Mouse (Mus musculus) midbrain, postnatal 0 days (tissue): Measurements from ENCODE around the gene Maml3. TPM values are rescaled to one million over a fixed set of nuclear protein-coding genes. Genes with fewer than 3 reads are reported as not detected.

Source experiments
- ATAC-seq: fragments of 200-750 bp; cut with Nextera tagmentation; 2 replicates; pipeline ENCODE4 v1.8.0; 2017; ENCODE audit warnings: moderate number of reproducible peaks, mild to moderate bottlenecking, moderate TSS enrichment, moderate library complexity; ENCODE audit not compliant: low FRiP score
- DNase-seq: peaks from one replicate; pipeline ENCODE4 v3.0.0-alpha.2; 2015; ENCODE audit warnings: low spot score
- H3K27ac ChIP-seq: fragments of 300-500 bp; sonication (generic); 2 replicates; pipeline ENCODE4 v1.5.1; 2014; ENCODE audit warnings: low read depth, mild to moderate bottlenecking, low read length, mixed read lengths
- H3K27me3 ChIP-seq: fragments of 300-500 bp; sonication (generic); 2 replicates; pipeline ENCODE4 v1.6.1; 2014; ENCODE audit warnings: low read length, control low read depth, mixed read lengths; ENCODE audit not compliant: insufficient read depth
- H3K36me3 ChIP-seq: fragments of 300-500 bp; sonication (generic); 2 replicates; pipeline ENCODE4 v1.6.1; 2014; ENCODE audit warnings: low read length, control low read depth, mixed read lengths; ENCODE audit not compliant: insufficient read depth
- H3K4me1 ChIP-seq: fragments of 300-500 bp; sonication (generic); 2 replicates; pipeline ENCODE4 v1.6.1; 2014; ENCODE audit warnings: mild to moderate bottlenecking, control low read depth, antibody characterized with exemption, low read length, mixed read lengths; ENCODE audit not compliant: insufficient read depth
- H3K4me2 ChIP-seq: fragments of 300-500 bp; sonication (generic); 2 replicates; pipeline ENCODE4 v1.6.1; 2014; ENCODE audit warnings: low read depth, mild to moderate bottlenecking, low read length, mixed read lengths; ENCODE audit not compliant: poor library complexity, severe bottlenecking
- H3K4me3 ChIP-seq: fragments of 300-500 bp; sonication (generic); 2 replicates; pipeline ENCODE4 v1.5.1; 2014; ENCODE audit warnings: low read depth, mild to moderate bottlenecking, low read length, moderate library complexity
- H3K9ac ChIP-seq: fragments of 300-500 bp; sonication (generic); replicated peaks from 2 replicates; pipeline ENCODE4 v1.6.1; 2014; ENCODE audit warnings: mild to moderate bottlenecking, low read length, moderate library complexity, mixed read lengths; ENCODE audit not compliant: poor library complexity, severe bottlenecking
- H3K9me3 ChIP-seq: fragments of 300-500 bp; sonication (generic); 2 replicates; pipeline ENCODE4 v1.6.1; 2016; ENCODE audit warnings: low read length, control low read depth
- CTCF ChIP-seq: IDR thresholded peaks from 2 replicates; pipeline ENCODE4 v1.5.1; 2016; ENCODE audit warnings: antibody characterized with exemption, mild to moderate bottlenecking
- WGBS: fragments of 180-500 bp; shearing (Covaris S2); extraction: QIAGEN DNeasy Blood & Tissue Kit; methylation state at CpG from one replicate; pipeline ENCODE4 v1.1.7; 2014; 5-methylcytosine and 5-hydroxymethylcytosine counted together
- polyA plus RNA-seq: library from polyadenylated mRNA; unstranded; fragments of >200 nt; fragmentation: Nextera tagmentation; extraction: Ambion mirVana; gene quantifications from 2 replicates; pipeline ENCODE4 v1.2.1, GENCODE M21; 2015
- total RNA-seq: library from RNA; depleted of rRNA; stranded (reverse); fragments of >200 nt; gene quantifications from 2 replicates; pipeline ENCODE4 v1.2.3, GENCODE M21; 2014

Gene Maml3
- total and polyA plus RNA-seq, 2 experiments from 2014 or later, result 3.9 to 20.2 TPM

DNA sequence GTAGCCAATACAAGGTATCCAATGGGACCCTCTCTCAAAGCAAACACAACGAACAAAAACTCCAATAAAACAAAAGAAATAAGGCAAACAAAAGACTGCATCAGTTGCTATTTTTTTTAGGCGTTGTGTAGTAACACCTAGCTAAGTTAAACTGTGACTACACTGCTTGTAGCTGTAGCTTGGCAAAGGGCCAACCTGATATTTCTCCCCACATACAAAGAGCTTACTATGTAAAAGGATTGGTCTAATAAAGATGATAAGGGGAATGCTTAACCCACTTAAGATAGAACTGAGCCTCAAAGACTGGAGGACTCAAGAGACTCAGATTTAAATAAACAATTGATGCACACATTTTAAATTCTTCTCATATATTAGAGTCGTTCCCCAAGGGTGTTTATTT lies 230.6 kb downstream of the Maml3 start:
- H3K4me2 ChIP-seq, result no peak overlapping the region
- peaks cover 13% of the 10 kb centered on the region; the same call in 1 of the 2 replicates for H3K4me1 ChIP-seq
- ATAC-seq (no peak), DNase-seq (no peak)
- no peak overlapping the region for H3K4me3 ChIP-seq
- no peak for TF ChIP-seq CTCF
- no peak overlapping the region for H3K27ac ChIP-seq
- H3K36me3 ChIP-seq, result no peaks in the 10 kb centered on the region
- no peak overlapping the region for H3K9ac ChIP-seq
- H3K27me3 ChIP-seq, result no peaks in the 10 kb centered on the region
- WGBS, result 65% methylated on average over 3 of the region's 3 CpGs
- no peaks in the 10 kb centered on the region for H3K9me3 ChIP-seq

GRCm38 (mm10) chr3:51872771-51873170 lies 232.1 kb downstream of the Maml3 start:
- peaks cover 20% of the 10 kb centered on the region for H3K4me1 ChIP-seq
- TF ChIP-seq CTCF, result no peak
- no peaks in the 10 kb centered on the region for H3K9me3 ChIP-seq
- DNase-seq (no peak), ATAC-seq (no peak)
- no peak overlapping the region for H3K9ac ChIP-seq
- no peaks in the 10 kb centered on the region for H3K27me3 ChIP-seq
- H3K36me3 ChIP-seq, result no peaks in the 10 kb centered on the region
- H3K4me2 ChIP-seq, result no peak overlapping the region
- no peak overlapping the region for H3K4me3 ChIP-seq
- H3K27ac ChIP-seq, result no peak overlapping the region
- WGBS, result 61% methylated on average over 4 of the region's 4 CpGs

GRCm38 (mm10) chr3:51871346-51871745 lies 233.5 kb downstream of the Maml3 start:
- H3K4me2 ChIP-seq, result no peak overlapping the region
- WGBS, result 90% methylated on average over 4 of the region's 4 CpGs

DNA sequence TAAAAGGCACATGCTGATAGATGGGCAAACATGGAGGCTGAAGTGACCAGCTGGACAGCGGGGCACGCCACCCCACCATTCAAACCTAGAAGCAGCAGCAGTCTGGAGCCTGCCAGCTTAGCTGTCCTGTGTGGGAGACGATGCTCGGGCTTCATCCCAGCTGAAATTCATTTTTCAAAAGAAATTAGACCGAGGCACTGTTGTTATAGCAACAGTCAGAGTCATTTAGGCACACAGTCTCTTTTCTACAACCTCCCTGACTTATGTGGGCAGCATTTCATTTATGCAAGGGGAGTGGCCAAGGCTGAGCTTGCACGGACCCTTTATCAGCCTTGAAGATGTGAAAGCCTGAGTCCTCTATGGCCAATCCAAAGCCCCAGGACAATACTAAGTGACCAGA lies 234.9 kb downstream of the Maml3 start:
- peak overlapping the region; percentile 53 for H3K27ac ChIP-seq
- H3K4me3 ChIP-seq, result no peak overlapping the region
- H3K27me3 ChIP-seq, result no peaks in the 10 kb centered on the region
- ATAC-seq, result peak; percentile 64
- H3K4me2 ChIP-seq, result no peak overlapping the region
- no peak overlapping the region; the same call in 1 of the 2 replicates for H3K9ac ChIP-seq
- no peaks in the 10 kb centered on the region for H3K36me3 ChIP-seq
- no peaks in the 10 kb centered on the region for H3K9me3 ChIP-seq
- no peak for TF ChIP-seq CTCF
- peaks cover 18% of the 10 kb centered on the region for H3K4me1 ChIP-seq
- DNase-seq, result peak; percentile 63
- 28% methylated on average over 6 of the region's 6 CpGs for WGBS

More at GRCm38 (mm10) chr3:51871346-51871745, 233.5 kb downstream of the Maml3 start:
- H3K4me1 ChIP-seq, result peaks cover 20% of the 10 kb centered on the region
- DNase-seq (no peak), ATAC-seq (no peak)
- H3K9ac ChIP-seq, result no peak overlapping the region
- H3K4me3 ChIP-seq, result no peak overlapping the region
- no peak overlapping the region for H3K27ac ChIP-seq
- H3K36me3 ChIP-seq, result no peaks in the 10 kb centered on the region
- H3K9me3 ChIP-seq, result no peaks in the 10 kb centered on the region
- H3K27me3 ChIP-seq, result no peaks in the 10 kb centered on the region
- no peak for TF ChIP-seq CTCF

DNA sequence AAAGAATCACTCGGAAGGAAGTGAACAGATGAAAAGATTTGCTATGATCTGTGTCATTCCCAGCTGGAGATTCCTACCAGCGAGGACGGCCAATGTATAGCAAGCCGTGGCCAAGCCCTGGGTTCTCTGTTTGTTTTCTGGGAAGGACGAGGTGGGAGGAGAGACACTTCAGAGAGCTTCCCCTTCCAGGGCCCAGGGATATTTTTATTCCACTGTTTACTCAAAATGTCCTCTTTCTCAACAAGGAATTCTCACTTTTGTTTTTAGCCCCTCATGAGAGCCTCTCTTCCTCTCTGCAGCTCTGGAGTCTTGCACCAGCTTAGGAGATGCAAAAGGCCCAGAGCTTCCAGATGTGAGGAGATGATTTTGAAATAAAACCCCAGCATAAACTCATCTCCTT lies 236.0 kb downstream of the Maml3 start:
- Histone ChIP-seq H3K4me1 (peaks cover 16% of the 10 kb centered on the region), H3K4me2 (peak overlapping the region; percentile 2; the same call in 1 of the 2 replicates), H3K36me3 (0 out of 2 replicates have a peak, but pooled peaks cover 3% of the 10 kb centered on the region), H3K27ac (peak overlapping the region; percentile 59), H3K9ac (0 out of 2 replicates have a peak overlapping the region, but pooled peaks have one; percentile 24), H3K9me3 (no peaks in the 10 kb centered on the region), H3K4me3 (no peak overlapping the region), H3K27me3 (no peaks in the 10 kb centered on the region)
- WGBS, result 15% methylated on average over 5 of the region's 5 CpGs
- DNase-seq (no peak), ATAC-seq (no peak)
- no peak for TF ChIP-seq CTCF

DNA sequence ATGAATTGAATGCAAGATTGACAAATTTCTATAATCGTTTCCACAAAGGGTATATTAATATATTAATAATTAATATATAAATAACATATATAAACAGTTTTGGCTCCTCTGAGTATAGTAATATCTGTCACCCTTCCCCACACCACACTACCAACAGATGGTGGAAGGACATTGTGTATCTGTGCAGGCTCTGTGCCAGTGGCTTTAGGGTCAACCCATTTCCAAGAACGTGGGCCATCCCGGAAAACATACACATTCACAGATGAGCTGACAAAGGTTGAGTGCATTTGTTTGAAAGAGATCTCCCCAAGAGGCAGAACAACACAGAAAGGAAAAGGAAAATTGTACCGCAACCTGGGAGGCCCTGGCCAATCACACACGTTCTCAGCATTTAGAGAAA lies 238.4 kb downstream of the Maml3 start:
- H3K27ac ChIP-seq, result no peak overlapping the region
- DNase-seq (no peak), ATAC-seq (no peak)
- H3K36me3 ChIP-seq, result 0 out of 2 replicates have a peak, but pooled peaks cover 3% of the 10 kb centered on the region
- H3K27me3 ChIP-seq, result no peaks in the 10 kb centered on the region
- peaks cover 14% of the 10 kb centered on the region for H3K4me1 ChIP-seq
- H3K9me3 ChIP-seq, result no peaks in the 10 kb centered on the region
- no peak overlapping the region for H3K9ac ChIP-seq
- H3K4me2 ChIP-seq, result no peak overlapping the region
- 88% methylated on average over 5 of the region's 5 CpGs for WGBS
- H3K4me3 ChIP-seq, result no peak overlapping the region
- TF ChIP-seq CTCF, result no peak
